Mouse (Mus musculus) heart, adult 8-10 months (tissue): Measurements from ENCODE around the gene Adipor1. TPM values are rescaled to one million over a fixed set of nuclear protein-coding genes. Genes with fewer than 3 reads are reported as not detected.

ENCODE experiments used
- total RNA-seq, 4 experiments: library from RNA; stranded (reverse); gene quantifications; 2 replicates each; pipeline ENCODE4 v1.2.4; 2022

The Adipor1 gene
- total RNA-seq, 4 experiments from 2014 or later: 123 to 133 (median 130) TPM

Other genes starting within 250 kb of the Adipor1 start
- 1 to 10 TPM in 1 of 4 experiments, under 1 TPM in 3; 0.38 to 2.7 (median 0.51) TPM for gene Chil1, start 233.2 kb upstream of the Adipor1 start, total RNA-seq
- under 1 TPM in 1 of 4 experiments, not detected in 3; 0.28 TPM for gene Mybph, start 221.9 kb upstream of the Adipor1 start, total RNA-seq
- gene Adora1, start 179.9 kb upstream of the Adipor1 start, total RNA-seq: 10 to 100 TPM in 3 of 4 experiments, 1 to 10 TPM in 1; 8.6 to 14.1 (median 12.7) TPM
- not detected for gene Myog, start 125.4 kb upstream of the Adipor1 start, total RNA-seq
- gene Ppfia4, start 82.5 kb upstream of the Adipor1 start, total RNA-seq: 1 to 10 TPM in 1 of 4 experiments, under 1 TPM in 3; 0.63 to 1.1 (median 0.95) TPM
- gene Tmem183a, start 53.4 kb upstream of the Adipor1 start, total RNA-seq: 10 to 100 TPM; 11.4 to 20.0 (median 13.8) TPM
- not detected for gene 4933406M09Rik, start 29.4 kb upstream of the Adipor1 start, total RNA-seq
- 10 to 100 TPM; 23.4 to 28.6 (median 26.9) TPM for gene Cyb5r1, start 9.8 kb upstream of the Adipor1 start, total RNA-seq
- 10 to 100 TPM; 20.3 to 23.6 (median 22.7) TPM for gene Klhl12, start 40.2 kb downstream of the Adipor1 start, total RNA-seq
- 1 to 10 TPM; 7.8 to 9.3 (median 8.2) TPM for gene Rabif, start 79.3 kb downstream of the Adipor1 start, total RNA-seq
- not detected for gene Mgat4e, start 134.3 kb downstream of the Adipor1 start, total RNA-seq
- 10 to 100 TPM; 11.0 to 11.9 (median 11.4) TPM for gene Kdm5b, start 144.8 kb downstream of the Adipor1 start, total RNA-seq
- gene Syt2, start 231.3 kb downstream of the Adipor1 start, total RNA-seq: under 1 TPM in 1 of 4 experiments, not detected in 3; 0.30 TPM